ENCODE assay signal across 13 mouse cellular contexts in genomic region chr2:166700732-166701131, GRCm38 (mm10). TPM values are rescaled to one million over a fixed set of nuclear protein-coding genes. Genes with fewer than 3 reads are reported as not detected.
DNase-seq lines count a peak whose midpoint lies in the region; TF ChIP-seq lines count a peak whose summit lies in the region.
"Had no signal": no experiment of that assay in that cellular context is flagged by ENCODE, and none has a peak within 500 bp of the region (broad histone marks: within the 10 kb centered on the region; RNA-seq: fewer than 3 reads in every experiment).

No protein-coding gene starts in this region.

- H3K4me1 ChIP-seq in kidney, adult 2 months (ENCODE audit: control insufficient read depth, insufficient read depth, low read length), result no peaks in the 10 kb centered on the region

- DNase-seq in left cerebral cortex, adult 8-10 months (ENCODE audit: low spot score in 2 of 2), result peak; percentile 40 to 74
- no peak for DNase-seq in left cerebral cortex, postnatal 4 days
- DNase-seq in right cerebral cortex, postnatal 25 days, result peak; percentile 60
- no peak for DNase-seq in right cerebral cortex, postnatal 14 days
- peak; percentile 52 to 81 for DNase-seq in left cerebral cortex, postnatal 14 days (ENCODE audit: low spot score in 2 of 2)
- no peak for DNase-seq in kidney, adult 2 months
- DNase-seq in kidney, adult 18-20 months, result no peak
- DNase-seq: cerebellum, postnatal 14 days; gastrocnemius, postnatal 10 days; heart, adult 18-20 months; kidney, adult 8-10 months; lung, postnatal 10 days had no signal

- no peak overlapping the region for H3K27ac ChIP-seq in kidney, adult 2 months (ENCODE audit: insufficient read depth, low read depth, low read length)
- H3K27ac ChIP-seq: heart, embryonic 15.5 days had no signal

- TF ChIP-seq CTCF in kidney, adult 2 months (conservative IDR thresholded peaks at IDR 0.05; ENCODE audit: insufficient read depth, insufficient read length, low read depth, low read length), result no peak

- intact Hi-C loops in left cerebral cortex, postnatal 4 days (cut with DNase I), result no loop called here
- intact Hi-C loops in left cerebral cortex, postnatal 14 days (cut with DNase I), result no loop called here

- no peaks in the 10 kb centered on the region for H3K27me3 ChIP-seq in kidney, adult 2 months (replicated peaks; ENCODE audit: control insufficient read depth, insufficient read depth, low read length)
- H3K27me3 ChIP-seq: heart, embryonic 15.5 days had no signal

- TF ChIP-seq POLR2A in kidney, adult 2 months (IDR thresholded peaks at IDR 0.05; ENCODE audit: low read depth, low read length), result no peak

- 78% methylated on average over 13 of the region's 13 CpGs for WGBS in kidney, adult 2 months

- no peaks in the 10 kb centered on the region for H3K36me3 ChIP-seq in kidney, adult 2 months (ENCODE audit: control insufficient read depth, insufficient read depth, low read length)

- no peak overlapping the region for H3K4me3 ChIP-seq in kidney, adult 2 months (ENCODE audit: insufficient read depth, low read depth, low read length)
- H3K4me3 ChIP-seq: heart, embryonic 15.5 days had no signal

RNA-seq across cellular contexts. Expression of gene Prex1, which starts 12.9 kb away (rescaled TPM):
- 10 to 100 TPM; 91.7 to 98.3 (median 95.8) TPM for total RNA-seq in left cerebral cortex, adult 8-10 months (2022)
- 10 to 100 TPM; 56.7 to 56.9 TPM for total RNA-seq in left cerebral cortex, postnatal 4 days (2021)
- 100 to 1,000 TPM; 119 to 132 TPM for total RNA-seq in left cerebral cortex, postnatal 14 days (2021)
- polyA plus RNA-seq in kidney, adult 2 months (2012; rRNA removed), result 12.2 and 14.5 TPM in 2 replicates

Comparison
In these comparisons a context has a peak if more than half of its experiments do, and no peak if none do; other contexts are left out.
1. DNase-seq: peak in left cerebral cortex, adult 8-10 months (2 of 2), right cerebral cortex, postnatal 25 days (single experiment) and left cerebral cortex, postnatal 14 days (2 of 2); none in left cerebral cortex, postnatal 4 days (single experiment), right cerebral cortex, postnatal 14 days (single experiment), kidney, adult 2 months (single experiment) and kidney, adult 18-20 months (single experiment).